Mouse (Mus musculus) cerebellum, adult (tissue): ENCODE measurements around the gene Mapk6.

Experiments
- ATAC-seq: cut with Nextera tagmentation; 2 replicates; pipeline ENCODE4 v1.9.2; 2017; ENCODE audit warnings: mild to moderate bottlenecking, moderate library complexity, mixed read lengths; ENCODE audit not compliant: insufficient number of reproducible peaks, low FRiP score, low TSS enrichment

Gene Mapk6

GRCm38 (mm10) chr9:75425796-75426391 is 16.1 kb upstream of the Mapk6 start:
- ATAC-seq, result no peak

GRCm38 (mm10) chr9:75424358-75425150 is 14.7 kb upstream of the Mapk6 start:
- ATAC-seq, result no peak

- no peak for ATAC-seq
Observed at GRCm38 (mm10) chr9:75423683-75424082, 13.9 kb upstream of the Mapk6 start.

GRCm38 (mm10) chr9:75422251-75422691 is 12.5 kb upstream of the Mapk6 start:
- no peak for ATAC-seq

GRCm38 (mm10) chr9:75414204-75414603 is 4.4 kb upstream of the Mapk6 start:
- no peak for ATAC-seq

GRCm38 (mm10) chr9:75413206-75413605 is 3.4 kb upstream of the Mapk6 start:
- no peak for ATAC-seq

GRCm38 (mm10) chr9:75411584-75411983 is 1.8 kb upstream of the Mapk6 start:
- ATAC-seq, result no peak

GRCm38 (mm10) chr9:75410868-75411487 is 1.2 kb upstream of the Mapk6 start:
- ATAC-seq, result no peak

- peak; percentile 78 for ATAC-seq
Observed at GRCm38 (mm10) chr9:75409031-75409851, 564 bp downstream of the Mapk6 start.

GRCm38 (mm10) chr9:75408204-75408826 is 1.5 kb downstream of the Mapk6 start:
- ATAC-seq, result no peak

- no peak for ATAC-seq
Observed at GRCm38 (mm10) chr9:75407803-75408202, 2.0 kb downstream of the Mapk6 start.

- no peak for ATAC-seq
Observed at GRCm38 (mm10) chr9:75406121-75406520, 3.7 kb downstream of the Mapk6 start.

- no peak for ATAC-seq
Observed at GRCm38 (mm10) chr9:75403520-75403919, 6.3 kb downstream of the Mapk6 start.

- ATAC-seq, result no peak
Observed at GRCm38 (mm10) chr9:75401593-75402504, 8.0 kb downstream of the Mapk6 start.

- no peak for ATAC-seq
Observed at GRCm38 (mm10) chr9:75400639-75401038, 9.2 kb downstream of the Mapk6 start.

GRCm38 (mm10) chr9:75399069-75399468 is 10.7 kb downstream of the Mapk6 start:
- ATAC-seq, result no peak

- no peak for ATAC-seq
Observed at GRCm38 (mm10) chr9:75395971-75396370, 13.8 kb downstream of the Mapk6 start.

- no peak for ATAC-seq
Observed at GRCm38 (mm10) chr9:75393251-75393650, 16.6 kb downstream of the Mapk6 start.
